Mouse (Mus musculus) cerebral cortex, adult 2 months (tissue): ENCODE data around the gene Tns3.

Experiments used
- WGBS: fragments of 180-500 bp; shearing (Covaris S2); methylation state at CpG from one replicate; pipeline ENCODE4 v1.1.7; 2018; 5-methylcytosine and 5-hydroxymethylcytosine counted together

Gene Tns3

DNA sequence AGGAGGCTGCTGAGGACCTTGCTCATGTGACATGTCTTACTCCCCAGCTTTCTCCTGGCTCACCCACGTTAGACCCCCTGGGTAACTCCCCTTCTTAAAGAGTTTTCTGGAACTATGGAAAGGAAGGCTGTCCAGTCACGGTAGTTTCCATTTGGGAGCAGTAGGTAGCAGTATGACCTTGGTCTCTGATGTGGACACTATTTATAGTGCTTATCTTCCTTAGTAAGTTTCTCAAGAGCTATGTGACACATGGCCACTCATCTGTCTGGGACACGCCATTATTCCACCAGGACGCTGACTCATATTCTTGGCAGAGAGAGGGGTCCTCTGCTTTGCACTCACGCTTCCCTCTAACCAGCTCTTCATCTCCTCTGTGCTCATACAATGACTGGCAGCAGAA is 84.5 kb downstream of the Tns3 start:
- WGBS: 67% methylated on average over 5 of the region's 5 CpGs

DNA sequence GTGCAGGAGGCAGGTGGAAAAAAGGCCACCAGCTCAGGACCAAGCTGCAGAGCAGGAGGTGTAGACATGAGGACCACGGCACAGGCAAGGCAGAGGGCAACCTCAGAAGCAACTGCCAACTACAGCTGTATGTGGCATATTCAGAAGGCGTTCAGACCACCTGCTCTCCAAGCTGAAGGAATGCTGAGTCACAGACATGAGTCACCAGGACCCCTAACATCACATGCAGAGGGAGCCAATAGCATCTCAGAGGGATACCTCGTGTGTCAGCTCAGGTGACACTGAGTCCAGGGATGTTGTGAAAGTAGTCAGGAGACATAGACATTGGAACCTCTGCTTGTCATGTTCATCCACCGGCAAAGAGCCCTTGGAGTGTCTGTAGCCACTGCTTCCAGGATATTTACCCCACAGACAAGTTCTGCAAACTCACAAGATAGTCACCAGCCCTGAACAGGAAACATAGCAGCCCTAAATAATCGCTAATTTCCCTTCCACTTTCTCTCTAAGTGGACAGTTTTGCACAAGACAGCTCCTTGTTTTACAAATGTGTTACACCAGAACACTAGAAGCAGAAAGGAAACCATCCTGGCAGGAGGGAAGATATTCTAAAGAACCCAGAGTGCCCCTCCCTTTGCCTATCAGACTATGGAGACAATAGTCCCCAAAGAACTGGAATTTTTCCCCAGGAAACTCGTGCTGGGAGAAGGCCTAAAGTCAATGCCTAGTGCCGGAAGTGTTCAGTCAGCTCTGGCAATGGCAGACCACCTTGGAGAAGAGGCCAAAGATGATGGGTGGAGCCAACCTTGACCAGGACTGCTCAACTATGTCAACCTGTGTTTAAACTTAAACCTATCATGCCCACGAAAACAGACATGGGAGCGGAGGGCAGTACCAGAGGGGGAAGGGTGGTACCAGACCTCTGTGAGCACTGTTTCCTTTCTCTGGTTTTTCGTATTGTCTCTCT is 88.8 kb downstream of the Tns3 start:
- WGBS: 74% methylated on average over 10 of the region's 10 CpGs

DNA sequence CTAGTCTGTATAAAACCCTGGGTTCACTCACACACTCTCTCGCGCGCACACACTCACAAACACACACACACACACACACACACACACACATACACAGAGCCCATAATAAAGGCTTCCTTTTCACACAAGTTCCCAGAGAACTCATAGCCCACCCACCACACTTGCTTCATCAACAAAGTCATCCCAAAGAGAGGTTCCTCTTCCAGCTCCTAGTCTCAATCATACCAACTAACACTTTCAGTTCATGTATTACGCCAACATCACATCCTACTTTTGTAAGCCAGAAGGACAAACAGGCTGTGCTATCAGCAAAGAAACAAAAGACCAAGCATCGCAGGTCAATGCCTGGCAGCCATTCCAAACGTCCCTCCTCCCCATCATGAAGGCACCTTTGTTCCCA is 89.8 kb downstream of the Tns3 start:
- 81% methylated on average over 6 of the region's 6 CpGs for WGBS

DNA sequence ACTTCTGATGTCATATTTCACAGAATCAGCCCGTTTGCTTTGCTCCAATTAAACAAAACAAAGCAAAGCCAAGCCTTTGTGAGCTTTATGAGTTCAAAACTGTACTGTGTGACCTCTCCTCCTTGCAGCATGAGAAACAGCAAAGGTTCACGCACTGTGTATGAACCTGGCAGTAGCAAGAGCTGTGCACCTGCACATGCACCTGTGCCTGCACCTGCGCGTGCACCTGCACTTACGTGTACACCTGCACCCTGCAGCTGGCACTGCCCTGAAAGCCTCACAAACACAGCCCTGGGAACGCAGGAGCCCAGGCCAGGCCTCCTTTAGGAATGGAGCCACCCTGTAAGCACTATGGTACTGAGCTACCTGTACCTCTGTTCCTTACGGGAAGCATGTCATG is 91.6 kb downstream of the Tns3 start:
- WGBS: 92% methylated on average over 7 of the region's 7 CpGs

DNA sequence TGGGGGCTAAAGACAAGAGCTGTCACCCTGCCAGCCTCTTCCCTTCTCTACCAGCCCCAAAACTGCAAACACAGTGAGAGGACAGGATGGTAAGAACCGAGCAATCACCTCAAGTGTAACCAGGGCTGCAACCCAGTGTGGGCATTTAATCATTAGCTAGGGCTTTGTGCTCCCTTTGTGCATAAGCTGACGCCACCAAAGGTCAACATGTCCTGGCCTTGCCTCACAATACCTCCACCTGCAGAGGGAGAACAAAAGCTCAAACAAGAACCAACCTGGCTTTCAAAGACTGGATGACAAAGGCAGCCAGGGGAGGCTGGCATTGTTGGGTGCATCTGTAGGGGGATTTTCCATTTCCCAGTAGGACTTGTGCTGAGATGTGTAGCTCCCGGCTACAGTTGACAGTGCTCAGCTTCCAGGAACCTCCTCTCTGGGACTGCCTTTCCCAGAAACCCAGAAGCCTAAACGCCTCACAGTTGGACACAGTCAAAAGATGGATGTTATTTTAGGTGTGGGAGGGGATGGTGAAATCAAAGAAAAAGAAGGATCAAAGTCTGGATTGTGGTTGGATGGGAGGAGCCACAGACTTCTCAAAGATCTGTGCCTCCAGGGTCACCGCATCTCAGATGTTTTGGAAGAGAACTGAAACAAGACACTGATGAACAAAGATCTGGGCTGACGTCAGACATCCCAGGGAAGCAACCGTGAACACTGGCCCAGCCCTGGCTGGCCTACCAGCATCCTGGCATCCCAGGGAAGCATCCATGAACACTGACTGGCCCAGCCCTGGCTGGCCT is 94.9 kb downstream of the Tns3 start:
- 68% methylated on average over 7 of the region's 7 CpGs for WGBS

DNA sequence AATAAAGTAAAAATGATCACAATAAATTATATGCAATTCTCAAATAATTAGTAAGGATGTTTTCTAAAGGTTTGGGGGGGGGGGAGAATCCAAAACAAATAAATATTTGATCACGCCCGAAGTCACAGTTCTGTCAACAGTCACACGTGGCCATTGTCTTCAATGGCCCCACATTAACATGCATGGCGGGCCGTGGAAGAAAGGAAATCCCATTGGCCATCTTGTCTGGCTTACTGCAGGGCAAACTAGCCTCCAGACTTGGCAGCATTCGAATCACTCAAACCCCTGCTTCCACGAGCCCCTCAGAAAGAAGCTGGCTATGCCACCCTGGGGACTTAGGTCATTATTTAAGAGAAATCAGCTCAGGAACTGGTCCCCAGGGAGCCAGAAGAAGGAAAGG is 95.5 kb downstream of the Tns3 start:
- WGBS: 60% methylated on average over 7 of the region's 7 CpGs

DNA sequence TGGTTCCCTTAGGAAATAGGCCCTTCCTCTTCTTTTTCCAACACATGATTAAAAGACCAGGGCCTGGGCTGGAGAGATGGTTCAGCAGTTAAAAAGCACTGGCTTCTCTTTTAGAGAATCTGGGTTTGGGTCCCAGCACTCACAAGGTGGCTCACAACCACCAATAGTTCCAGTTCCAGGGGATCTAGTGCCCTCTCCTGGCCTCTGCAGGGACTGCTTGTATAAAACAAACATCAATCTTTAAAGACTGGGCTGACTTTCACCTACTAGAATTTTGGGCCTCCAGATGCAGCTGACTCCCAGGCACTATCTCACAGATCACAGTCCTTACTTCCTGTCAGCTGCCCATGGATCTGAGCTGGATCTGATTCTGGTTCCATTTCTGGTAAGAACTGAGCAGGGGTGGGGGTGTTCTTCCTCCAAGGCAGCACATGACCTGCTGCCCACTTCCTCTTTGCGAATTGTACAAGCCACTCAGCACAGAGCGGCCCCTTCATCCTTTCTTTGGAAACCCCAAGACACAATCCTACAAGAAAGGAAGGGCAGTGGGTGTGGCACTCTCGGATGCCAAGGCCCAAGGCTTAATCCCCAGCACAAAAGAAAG is 98.0 kb downstream of the Tns3 start:
- 83% methylated on average over 3 of the region's 3 CpGs for WGBS

DNA sequence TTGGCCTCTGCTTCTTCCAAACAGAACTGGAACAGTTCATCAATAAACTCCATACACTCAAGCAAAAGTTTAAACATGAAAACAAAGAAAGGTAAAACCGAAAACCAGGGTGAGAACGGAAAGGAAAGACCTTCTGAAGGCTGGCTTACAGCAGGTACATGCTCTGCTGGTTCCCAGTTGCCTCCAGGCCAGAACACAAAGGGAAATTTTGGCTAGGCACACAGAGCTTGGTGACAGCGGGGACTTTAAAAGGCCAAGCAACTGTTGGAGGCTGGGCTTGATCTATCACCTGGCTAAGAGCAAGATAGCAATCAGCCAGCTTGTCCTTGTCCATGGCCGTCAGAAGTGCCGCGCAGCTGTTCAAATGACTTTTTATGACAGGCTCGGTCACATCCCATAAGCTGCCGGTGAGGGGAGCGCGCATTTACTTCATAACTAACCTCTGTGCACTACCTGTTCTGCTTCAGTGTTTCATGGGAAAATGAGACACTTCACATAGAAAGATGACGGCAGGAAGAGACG is 105.5 kb downstream of the Tns3 start:
- WGBS: 94% methylated on average over 12 of the region's 12 CpGs

DNA sequence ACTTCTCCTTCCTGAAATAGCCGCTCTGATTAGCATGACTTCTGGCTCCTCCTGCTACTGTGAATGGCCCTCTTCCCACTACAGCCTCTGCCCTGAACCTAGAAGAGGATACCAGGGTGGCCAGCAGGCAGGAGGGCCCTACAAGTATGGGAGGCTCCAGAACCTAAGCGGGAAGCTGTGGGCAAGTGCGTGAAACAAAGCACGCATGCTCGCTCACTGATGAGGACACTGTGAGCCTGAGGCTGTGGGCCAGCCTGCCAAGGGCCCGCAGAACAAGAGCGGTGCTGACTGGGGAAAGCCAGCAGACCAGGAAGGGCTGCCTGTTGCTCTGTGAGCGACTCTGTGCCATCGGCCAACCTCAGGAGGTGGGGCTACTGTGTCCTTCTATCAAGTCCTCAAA is 106.1 kb downstream of the Tns3 start:
- WGBS: 66% methylated on average over 9 of the region's 9 CpGs

DNA sequence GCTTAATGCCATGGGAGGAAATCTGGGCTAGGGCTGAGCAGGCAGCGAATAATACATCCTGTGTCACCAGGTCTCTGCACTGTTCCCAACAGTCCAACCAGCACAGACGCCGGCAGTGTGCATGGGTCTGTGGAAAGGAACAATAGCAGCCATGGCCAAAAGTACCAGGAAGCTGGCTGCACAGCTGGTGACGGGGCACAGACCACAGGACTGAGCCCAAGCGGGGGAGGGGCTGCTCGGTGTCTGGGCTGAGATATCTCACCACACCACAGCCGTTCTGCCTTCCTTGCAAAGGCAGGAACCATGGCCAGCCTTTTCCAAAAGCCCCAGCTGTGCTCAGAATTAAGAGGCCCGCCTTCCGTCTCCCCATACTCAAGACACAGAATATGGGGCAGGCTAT is 107.3 kb downstream of the Tns3 start:
- WGBS: 51% methylated on average over 9 of the region's 9 CpGs

DNA sequence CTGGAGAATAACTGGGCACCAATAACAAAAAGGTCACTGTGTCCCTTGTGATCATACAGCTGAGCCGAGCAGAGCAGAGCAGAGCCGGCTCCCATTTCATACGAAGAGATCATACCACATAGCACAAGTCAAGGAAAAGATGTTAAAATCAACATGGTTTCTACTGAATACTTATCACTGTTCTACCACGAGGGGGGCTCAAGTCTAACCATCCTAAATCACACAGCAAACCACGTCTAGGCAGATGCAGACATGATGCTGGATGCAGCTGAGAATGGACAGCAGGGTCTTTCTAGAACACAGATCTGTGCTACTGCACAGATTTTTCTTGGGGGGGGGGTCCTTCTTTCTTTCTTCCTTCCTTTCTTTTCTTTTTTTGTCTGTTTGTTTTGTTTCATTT is 112.6 kb downstream of the Tns3 start:
- WGBS: 89% methylated on average over 5 of the region's 5 CpGs

DNA sequence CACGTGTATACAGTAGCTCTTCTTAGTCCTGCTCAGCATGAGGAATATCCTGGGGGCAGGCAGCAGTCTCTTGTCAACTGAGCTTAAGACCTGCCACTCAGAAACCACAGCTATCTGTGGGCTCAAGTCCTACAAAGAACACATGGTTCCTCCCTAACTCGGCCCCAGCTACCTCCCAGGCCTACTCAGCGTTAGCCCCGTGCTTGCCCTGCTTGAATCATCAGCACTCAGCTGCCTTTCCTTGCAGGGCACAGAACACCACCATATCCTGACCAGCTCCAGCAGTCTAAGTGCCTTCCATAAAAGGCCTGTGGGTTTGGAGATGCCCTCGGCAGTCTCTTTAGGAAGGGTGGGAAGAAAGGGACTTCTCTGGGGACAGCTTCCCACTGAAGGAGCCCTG is 116.7 kb downstream of the Tns3 start:
- 89% methylated on average over 5 of the region's 5 CpGs for WGBS

DNA sequence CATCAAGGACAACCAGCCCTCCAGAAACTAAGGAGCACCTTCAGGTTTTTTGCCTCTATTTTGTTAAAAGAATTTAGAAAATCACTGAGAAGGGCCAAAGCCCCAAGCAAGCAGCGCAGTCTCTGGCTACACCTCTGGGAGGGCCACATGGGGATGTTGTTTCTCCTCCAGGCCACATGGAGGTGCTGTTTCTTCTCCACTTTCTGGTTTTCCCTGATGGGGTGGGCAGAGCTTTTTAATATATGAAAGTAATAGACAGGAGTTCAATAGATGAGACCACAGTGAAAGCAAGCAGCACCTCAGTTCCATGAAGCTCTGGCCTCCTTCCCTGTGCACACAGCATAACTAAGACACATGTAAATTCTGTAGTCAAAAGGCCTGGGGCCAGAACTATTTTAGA is 118.5 kb downstream of the Tns3 start:
- WGBS: 91% methylated on average over 1 of the region's 1 CpGs

DNA sequence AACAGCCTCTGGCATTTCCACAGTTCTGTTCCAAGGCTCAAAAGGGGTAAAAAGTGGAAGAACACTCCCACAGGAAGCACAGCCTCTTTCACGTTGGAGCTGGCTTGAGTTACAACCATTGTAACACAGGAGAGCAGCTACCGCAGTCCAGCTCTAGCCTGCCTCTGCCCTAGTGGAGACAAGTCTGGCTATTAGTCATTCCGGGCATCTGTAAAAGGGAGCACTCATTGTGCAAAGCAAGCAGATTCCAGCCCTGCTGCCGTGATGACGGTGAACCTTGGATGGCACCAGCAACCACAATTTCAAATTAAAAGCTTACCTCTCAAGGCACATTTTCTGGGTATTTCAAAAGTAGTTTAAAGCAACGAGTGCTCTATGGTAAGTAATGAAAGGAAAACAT is 120.0 kb downstream of the Tns3 start:
- 55% methylated on average over 6 of the region's 6 CpGs for WGBS

DNA sequence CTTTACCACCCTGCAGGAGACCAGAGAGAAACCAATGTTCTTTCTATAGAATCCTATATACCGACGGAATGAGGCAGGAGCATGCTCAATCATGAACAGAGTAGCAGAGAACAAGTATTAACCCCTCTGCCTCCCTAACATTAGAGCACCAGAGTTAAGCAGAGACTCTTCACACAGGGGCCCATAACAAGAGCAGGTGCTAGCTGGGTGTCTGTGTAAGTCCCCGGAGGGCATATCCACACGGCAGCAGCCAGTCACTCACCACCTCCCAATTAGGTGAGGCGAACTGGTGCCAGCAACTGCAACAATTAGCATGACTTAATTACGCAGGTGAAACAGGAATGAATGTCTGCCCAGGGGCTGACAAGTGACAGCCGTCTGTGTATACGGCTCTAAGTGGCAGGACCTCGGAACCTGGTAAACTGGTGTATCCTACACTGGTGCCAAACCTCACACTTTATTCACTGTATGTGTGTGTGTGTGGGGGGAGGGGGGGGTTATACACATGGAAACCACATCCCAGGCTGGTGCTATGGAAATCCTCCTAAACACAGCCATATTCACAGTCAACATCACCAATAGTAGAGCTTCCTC is 123.0 kb downstream of the Tns3 start:
- WGBS: 83% methylated on average over 9 of the region's 9 CpGs

DNA sequence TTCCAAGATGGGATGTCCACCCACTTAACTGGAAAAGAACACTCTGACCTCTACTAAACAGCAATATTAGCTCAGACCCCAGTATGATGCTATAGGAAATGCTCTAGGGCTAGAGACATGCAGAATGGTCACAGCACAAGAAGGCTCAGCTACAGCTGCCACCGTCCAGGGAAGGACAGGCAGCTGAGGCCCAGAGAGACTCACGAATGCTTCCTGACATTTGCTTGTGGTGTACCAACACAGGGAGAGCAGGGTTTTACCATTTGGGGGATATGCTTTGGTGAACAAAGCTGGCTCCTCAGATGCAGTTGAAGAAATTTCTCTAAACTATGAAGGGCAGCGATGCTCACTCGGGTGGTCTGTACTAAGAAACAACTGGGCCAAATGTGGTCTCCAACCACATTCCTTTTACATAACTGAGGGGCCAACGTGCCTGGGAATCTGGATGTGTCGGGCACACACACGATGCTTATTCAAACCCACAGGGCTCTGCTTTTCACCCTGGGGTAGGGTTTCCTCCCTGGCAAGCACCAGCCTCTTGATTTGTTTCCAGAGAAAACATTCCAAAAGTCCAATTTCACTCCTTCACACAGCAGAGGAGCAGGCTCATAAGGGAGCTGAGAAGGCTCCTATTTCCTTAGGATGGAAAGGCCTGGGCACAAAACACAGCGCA is 124.6 kb downstream of the Tns3 start:
- 76% methylated on average over 8 of the region's 8 CpGs for WGBS

DNA sequence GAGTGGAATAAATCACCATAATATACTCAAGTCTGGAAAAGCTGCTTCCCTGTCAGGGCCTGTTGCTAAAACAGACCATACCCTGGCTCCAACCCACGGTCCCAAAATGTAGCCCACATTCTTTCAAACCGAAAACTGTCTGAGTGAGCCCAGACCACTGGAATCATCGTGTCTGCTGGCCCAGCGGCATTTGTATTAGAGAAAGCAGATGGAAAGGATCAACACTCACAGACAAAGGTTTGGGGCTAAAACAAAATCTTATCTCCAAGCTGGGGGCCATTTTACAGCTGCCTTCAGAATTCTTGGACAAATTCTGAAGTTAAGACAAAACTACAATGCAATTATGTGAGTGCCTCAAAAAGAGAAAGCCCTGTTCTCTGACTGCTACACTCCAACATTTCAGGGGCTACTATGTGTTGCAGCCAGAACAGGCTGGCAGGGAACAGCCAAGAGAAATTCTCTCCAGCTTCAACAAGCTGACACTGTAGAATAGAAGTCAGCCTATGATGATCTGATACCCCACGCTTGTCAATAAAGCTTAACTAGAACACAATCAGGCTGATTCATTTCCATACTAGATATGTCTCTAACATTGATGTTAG is 127.2 kb downstream of the Tns3 start:
- 66% methylated on average over 5 of the region's 5 CpGs for WGBS

DNA sequence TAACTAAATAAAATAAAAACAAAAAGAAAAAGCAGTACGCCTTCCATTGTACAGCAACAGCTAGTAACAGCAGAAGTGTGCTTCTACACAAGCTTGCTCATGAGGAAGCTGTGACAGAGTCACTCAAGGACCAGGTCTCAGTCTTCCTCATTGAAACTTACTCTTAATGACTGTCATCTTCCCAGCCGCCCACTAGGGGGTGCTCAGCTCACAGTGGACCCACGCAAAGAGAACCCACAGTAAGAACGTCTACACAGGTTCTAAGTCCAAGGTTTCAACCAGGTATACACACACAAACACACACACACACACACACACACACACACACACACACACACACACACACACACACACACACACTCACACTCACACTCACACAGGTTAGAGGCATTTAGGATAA is 129.4 kb downstream of the Tns3 start:
- 15% methylated on average over 4 of the region's 4 CpGs for WGBS

DNA sequence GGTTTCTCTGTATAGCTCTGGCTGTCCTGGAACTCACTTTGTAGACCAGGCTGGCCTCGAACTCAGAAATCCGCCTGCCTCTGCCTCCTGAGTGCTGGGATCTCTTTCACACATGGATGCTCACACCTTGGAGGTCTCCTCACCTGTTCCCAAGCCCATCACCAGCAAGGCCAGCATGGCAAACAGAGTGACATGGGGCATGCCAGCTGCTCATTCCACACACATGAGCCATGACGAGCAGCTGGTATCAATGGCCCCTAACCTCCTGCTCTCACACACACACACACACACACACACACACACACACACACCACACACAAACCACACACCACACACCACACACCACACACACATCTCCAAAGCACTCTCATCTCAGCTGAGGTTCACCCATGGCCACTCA is 131.6 kb downstream of the Tns3 start:
- 97% methylated on average over 3 of the region's 3 CpGs for WGBS

DNA sequence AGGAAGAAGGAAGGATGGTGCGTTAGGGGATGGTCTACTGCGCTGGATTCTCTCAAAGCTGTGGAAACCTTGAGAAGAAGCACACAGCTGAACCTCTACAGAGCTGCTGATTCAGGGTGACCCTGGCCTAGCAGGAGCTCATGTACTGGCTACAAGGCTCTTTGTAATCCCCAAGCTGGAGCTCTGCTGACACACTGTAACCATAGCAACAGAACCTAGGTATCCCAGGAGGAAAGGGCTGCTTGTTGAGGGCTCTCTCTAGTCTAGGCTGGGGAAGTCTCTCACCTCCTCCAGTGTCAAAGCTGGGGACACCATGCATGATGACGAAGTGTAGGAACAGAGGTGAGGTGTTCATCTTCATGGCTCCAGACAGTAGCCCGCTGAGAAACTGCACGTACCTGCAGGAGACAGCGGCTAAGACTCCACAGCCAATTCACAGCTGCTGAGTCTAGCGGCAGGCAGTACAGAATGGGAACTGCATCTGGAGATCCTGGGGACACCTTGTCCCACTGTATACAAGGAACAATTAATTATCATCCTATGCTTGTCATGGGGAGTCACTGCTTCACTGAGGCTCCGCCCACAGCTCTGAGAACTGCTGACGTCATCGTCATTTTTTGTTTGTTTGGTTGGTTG is 132.1 kb downstream of the Tns3 start:
- WGBS: 90% methylated on average over 10 of the region's 10 CpGs
